Mouse (Mus musculus) embryonic facial prominence, embryonic 12.5 days (tissue): ENCODE data around the gene Fbxo3. TPM values are rescaled to one million over a fixed set of nuclear protein-coding genes. Genes with fewer than 3 reads are reported as not detected.
"Not testable (repeated sequence)": the region's sequence is repeated elsewhere in the genome, so short reads cannot be mapped to it uniquely, and the experiment has no call there.

Experiments used
- ATAC-seq: fragments of 200-750 bp; cut with Nextera tagmentation; 2 replicates; pipeline ENCODE4 v1.8.0; 2017; ENCODE audit not compliant: insufficient number of reproducible peaks, insufficient read depth, low FRiP score, low TSS enrichment
- H3K27ac ChIP-seq: fragments of 300-500 bp; sonication (generic); 2 replicates; pipeline ENCODE4 v1.5.1; 2016; ENCODE audit warnings: mild to moderate bottlenecking
- H3K27me3 ChIP-seq: fragments of 300-500 bp; sonication (generic); 2 replicates; pipeline ENCODE4 v1.6.1; 2016; ENCODE audit warnings: mild to moderate bottlenecking, moderate library complexity
- H3K36me3 ChIP-seq: fragments of 300-500 bp; sonication (generic); 2 replicates; pipeline ENCODE4 v1.6.1; 2016; ENCODE audit warnings: mild to moderate bottlenecking
- H3K4me1 ChIP-seq: fragments of 300-500 bp; sonication (generic); 2 replicates; pipeline ENCODE4 v1.6.1; 2016
- H3K4me2 ChIP-seq: fragments of 300-500 bp; sonication (generic); replicated peaks from 2 replicates; pipeline ENCODE4 v1.6.1; 2016; ENCODE audit warnings: mild to moderate bottlenecking, moderate library complexity
- H3K4me3 ChIP-seq: fragments of 300-500 bp; sonication (generic); 2 replicates; pipeline ENCODE4 v1.5.1; 2016; ENCODE audit warnings: mild to moderate bottlenecking
- H3K9ac ChIP-seq: fragments of 300-500 bp; sonication (generic); 2 replicates; pipeline ENCODE4 v1.6.1; 2016; ENCODE audit warnings: mild to moderate bottlenecking, moderate library complexity
- H3K9me3 ChIP-seq: fragments of 300-500 bp; sonication (generic); 2 replicates; pipeline ENCODE4 v1.6.1; 2016; ENCODE audit warnings: mild to moderate bottlenecking, moderate library complexity
- WGBS: fragments of 180-500 bp; shearing (Covaris S2); methylation state at CpG from one replicate; pipeline ENCODE4 v1.1.7; 2016; 5-methylcytosine and 5-hydroxymethylcytosine counted together
- polyA plus RNA-seq: library from polyadenylated mRNA; unstranded; fragments of >200 nt; fragmentation: Nextera tagmentation; extraction: Ambion mirVana; gene quantifications from 2 replicates; pipeline ENCODE4 v1.2.1, GENCODE M21; 2016

Fbxo3 gene
- polyA plus RNA-seq, 1 experiment from 2014 or later: 56.2 TPM

DNA sequence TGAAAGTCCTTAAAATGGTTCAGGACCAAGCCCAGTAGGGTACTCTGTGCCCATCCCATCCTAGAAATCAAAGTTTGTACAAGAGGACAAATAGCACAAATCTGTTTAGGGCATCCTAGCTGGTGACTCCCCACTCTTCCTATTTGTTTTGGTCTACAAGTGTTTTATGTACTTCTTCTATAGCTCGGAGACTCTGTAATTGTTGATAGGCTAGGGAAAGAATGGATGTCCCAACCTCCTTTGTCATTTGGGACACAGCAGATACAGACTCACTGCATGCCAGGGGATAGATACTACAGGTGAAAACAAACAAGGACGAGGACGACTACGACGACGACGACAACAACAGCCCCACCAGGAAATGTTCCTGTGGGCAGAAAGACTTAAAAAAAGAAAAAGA is 40.9 kb downstream of the Fbxo3 start, which contains the start of gene Gm10799:
Gene Gm10799, minus strand, starts transcription at position 101 of the 400 bp plus-strand sequence.
- not testable (repeated sequence) for H3K27ac ChIP-seq, H3K9ac ChIP-seq, ATAC-seq, H3K4me3 ChIP-seq, H3K36me3 ChIP-seq, H3K4me2 ChIP-seq, H3K27me3 ChIP-seq, H3K4me1 ChIP-seq, H3K9me3 ChIP-seq
- WGBS: 86% methylated on average over 7 of the region's 7 CpGs

DNA sequence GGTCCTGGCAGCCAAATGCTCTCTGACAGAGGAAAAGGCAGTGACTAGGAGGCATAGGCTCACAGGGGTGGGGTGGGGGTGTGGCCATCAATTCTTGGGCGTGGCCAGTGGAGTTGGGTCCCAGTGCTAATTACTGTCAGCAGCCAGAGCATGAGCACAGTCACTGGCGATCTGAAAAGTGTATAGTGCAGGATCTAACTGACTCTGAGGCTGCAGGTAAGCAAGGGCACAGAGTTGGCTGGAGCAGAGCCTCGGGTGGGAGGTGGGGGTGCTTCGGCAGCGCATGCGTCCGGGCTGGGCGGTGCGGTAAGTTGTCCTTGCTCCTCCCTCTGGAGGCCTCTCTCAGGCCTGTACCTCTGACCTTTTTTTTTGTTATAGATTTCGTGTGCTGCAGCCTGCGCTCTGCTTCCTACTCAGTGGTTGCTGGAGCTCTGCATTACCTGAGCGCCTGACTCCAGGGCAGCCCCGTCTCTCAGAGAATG is 42.2 kb downstream of the Fbxo3 start, which contains the start of gene Cd59b:
Gene Cd59b, plus strand, starts transcription at position 146 of the 482 bp plus-strand sequence.
- H3K4me1 ChIP-seq: 0 out of 2 replicates have a peak, but pooled peaks cover 2% of the 10 kb centered on the region
- H3K36me3 ChIP-seq: no peaks in the 10 kb centered on the region
- no peaks in the 10 kb centered on the region for H3K27me3 ChIP-seq
- peak within 1 kb of the TSS; percentile 50 for H3K4me2 ChIP-seq
- H3K4me3 ChIP-seq: peak within 1 kb of the TSS; percentile 33
- H3K9me3 ChIP-seq: no peaks in the 10 kb centered on the region
- H3K9ac ChIP-seq: peak within 1 kb of the TSS; percentile 21; the same call in 1 of the 2 replicates
- 7% methylated on average over 13 of the region's 13 CpGs for WGBS
- ATAC-seq: peak; percentile 81
- peak within 1 kb of the TSS; percentile 63; the same call in 1 of the 2 replicates for H3K27ac ChIP-seq

DNA sequence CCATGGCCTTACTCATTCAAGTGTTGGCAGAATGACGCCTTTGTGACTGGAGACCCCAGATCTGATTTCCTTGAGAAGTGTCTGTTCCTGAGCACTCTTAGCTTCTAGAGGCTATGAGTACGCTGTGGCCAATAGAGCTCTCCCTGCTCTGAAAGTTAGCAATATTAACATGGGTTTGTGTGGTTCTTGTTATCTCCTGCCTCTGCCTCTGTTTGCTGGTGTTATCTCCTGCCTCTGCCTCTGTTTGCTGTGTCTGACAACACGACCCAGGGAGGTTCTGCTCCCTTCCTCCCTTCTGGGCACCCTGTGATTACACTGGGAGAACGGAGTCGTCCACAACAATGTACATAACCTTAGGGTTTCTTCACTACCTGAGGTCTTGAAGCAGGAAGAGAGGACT is 50.8 kb downstream of the Fbxo3 start:
- H3K9me3 ChIP-seq, H3K36me3 ChIP-seq, H3K9ac ChIP-seq, H3K27ac ChIP-seq, H3K4me3 ChIP-seq, ATAC-seq, H3K4me1 ChIP-seq, H3K27me3 ChIP-seq, H3K4me2 ChIP-seq: not testable (repeated sequence)
- WGBS: 70% methylated on average over 5 of the region's 5 CpGs

DNA sequence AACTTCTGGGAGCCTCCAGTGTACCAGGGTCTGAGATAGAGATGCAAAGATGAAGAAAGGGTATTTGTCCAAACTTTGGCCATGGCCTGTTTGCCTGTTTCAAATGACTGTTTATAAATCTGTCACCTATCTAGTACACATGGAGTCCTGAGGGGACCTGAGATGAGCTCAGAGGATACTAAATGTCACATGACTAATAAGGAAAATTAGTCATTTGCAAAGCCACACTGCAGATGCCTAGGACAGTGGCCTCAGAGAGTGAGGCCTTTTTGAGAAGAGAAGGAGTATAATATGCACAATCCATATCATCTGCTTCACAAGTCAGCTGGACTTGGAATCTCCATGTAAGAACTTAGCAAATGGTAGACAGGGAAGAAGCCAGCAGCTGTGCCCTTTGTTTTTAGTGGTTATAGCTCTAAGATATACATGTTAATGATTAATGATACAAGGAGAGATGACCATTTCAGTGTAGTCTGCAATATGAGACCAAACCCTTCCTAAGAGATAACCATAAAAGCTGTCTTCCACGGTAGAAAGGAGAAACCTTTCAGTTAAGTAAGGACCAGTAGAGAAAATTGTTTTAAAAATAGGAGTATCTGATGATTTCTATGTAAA is 54.0 kb downstream of the Fbxo3 start:
- H3K36me3 ChIP-seq, H3K9ac ChIP-seq, H3K4me2 ChIP-seq, H3K9me3 ChIP-seq, ATAC-seq, H3K27me3 ChIP-seq, H3K4me1 ChIP-seq, H3K27ac ChIP-seq, H3K4me3 ChIP-seq: not testable (repeated sequence)
- no CpG with 5 or more reads among the region's 1 CpGs for whole genome bisulfite sequencing

DNA sequence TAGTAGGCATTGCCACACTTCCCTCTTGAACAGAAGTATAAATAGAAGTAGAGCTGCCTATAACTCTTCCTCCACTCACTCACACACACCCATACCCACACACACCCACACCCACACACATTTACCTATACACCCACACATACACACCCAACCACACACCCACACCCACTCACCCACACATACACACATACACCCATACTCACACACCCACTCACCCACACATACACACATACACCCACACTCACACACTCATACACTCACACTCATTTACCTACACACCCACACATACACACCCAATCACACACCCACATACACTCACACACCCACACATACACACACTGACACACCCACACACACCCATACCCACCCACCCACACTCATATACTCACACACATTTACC is 55.0 kb downstream of the Fbxo3 start:
- no peak overlapping the region for H3K4me2 ChIP-seq
- 0 out of 2 replicates have a peak, but pooled peaks have one; percentile 56 for ATAC-seq
- H3K36me3 ChIP-seq: no peaks in the 10 kb centered on the region
- H3K27ac ChIP-seq: no peak overlapping the region
- H3K9ac ChIP-seq: no peak overlapping the region
- H3K9me3 ChIP-seq: no peaks in the 10 kb centered on the region
- H3K27me3 ChIP-seq: no peaks in the 10 kb centered on the region
- no peak overlapping the region for H3K4me3 ChIP-seq
- no peaks in the 10 kb centered on the region for H3K4me1 ChIP-seq

DNA sequence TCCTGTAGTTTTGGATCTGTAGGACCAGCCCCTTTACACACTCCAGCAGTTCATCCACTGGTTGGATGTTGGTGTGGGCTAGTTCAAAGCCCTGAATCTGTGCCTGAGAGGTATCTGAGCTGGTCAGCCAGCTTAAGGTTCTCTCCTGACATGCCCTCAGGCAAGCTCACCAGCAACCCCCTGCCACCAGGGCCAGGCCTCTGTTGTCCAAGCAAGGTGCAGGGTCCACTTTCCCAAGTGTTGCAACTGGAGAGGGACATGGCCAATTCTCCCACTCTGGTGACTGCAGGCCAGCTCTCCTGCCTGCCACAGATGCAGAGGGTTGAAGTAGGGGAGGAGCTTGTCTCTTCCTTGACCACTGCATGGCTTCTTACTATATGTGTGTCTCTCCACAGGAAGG is 56.5 kb downstream of the Fbxo3 start:
- not testable (repeated sequence) for H3K4me3 ChIP-seq, H3K9ac ChIP-seq, H3K36me3 ChIP-seq, H3K4me1 ChIP-seq, H3K27ac ChIP-seq, H3K4me2 ChIP-seq, ATAC-seq, H3K27me3 ChIP-seq, H3K9me3 ChIP-seq

DNA sequence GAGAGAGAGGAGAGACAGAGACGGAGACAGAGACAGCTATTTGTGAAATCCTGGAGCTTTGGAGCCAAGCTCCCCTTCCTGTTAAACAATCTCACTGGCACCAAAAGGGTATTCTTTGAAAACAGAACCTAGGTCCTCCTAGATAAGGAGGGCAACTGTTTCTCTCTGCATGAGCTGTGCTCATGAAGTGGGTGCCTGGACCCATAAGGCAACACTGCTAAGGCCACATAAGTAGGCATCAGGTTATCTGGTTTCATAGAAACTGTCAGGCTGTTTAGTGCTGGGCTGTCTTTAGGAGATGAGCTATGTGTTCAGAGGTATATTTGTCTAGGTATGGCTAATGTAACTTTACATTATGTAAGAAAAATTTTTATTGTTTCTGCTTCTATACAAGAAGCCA is 60.0 kb downstream of the Fbxo3 start:
- H3K27ac ChIP-seq, H3K4me1 ChIP-seq, H3K4me3 ChIP-seq, ATAC-seq, H3K4me2 ChIP-seq, H3K9me3 ChIP-seq, H3K9ac ChIP-seq, H3K27me3 ChIP-seq, H3K36me3 ChIP-seq: not testable (repeated sequence)
- 100% methylated on average over 1 of the region's 1 CpGs for WGBS

DNA sequence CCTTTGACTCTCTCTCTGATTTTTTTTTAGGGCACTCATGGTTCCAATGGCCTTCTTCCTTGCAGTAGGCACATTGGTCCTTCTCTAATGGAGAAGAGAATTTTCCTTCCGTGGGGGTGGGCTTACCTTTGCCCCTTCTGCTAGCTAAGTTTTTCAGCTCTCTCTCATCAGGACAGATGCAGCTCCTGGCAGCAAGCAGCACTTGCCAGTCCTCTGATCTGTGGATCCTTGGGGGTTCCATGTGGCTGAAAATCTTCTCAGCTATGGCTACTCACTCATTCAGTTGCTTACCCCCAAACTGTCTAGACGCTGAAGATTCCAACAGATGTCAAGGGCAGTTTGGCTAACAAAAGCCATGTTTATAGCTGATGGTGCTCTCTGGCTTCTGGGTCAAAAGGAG is 65.8 kb downstream of the Fbxo3 start:
- H3K4me3 ChIP-seq: no peak overlapping the region
- H3K4me2 ChIP-seq: no peak overlapping the region
- no peaks in the 10 kb centered on the region for H3K27me3 ChIP-seq
- H3K4me1 ChIP-seq: no peaks in the 10 kb centered on the region
- no peaks in the 10 kb centered on the region for H3K9me3 ChIP-seq
- no peak for ATAC-seq
- no peak overlapping the region for H3K9ac ChIP-seq
- H3K27ac ChIP-seq: no peak overlapping the region
- WGBS: 80% methylated on average over 2 of the region's 2 CpGs
- no peaks in the 10 kb centered on the region for H3K36me3 ChIP-seq

DNA sequence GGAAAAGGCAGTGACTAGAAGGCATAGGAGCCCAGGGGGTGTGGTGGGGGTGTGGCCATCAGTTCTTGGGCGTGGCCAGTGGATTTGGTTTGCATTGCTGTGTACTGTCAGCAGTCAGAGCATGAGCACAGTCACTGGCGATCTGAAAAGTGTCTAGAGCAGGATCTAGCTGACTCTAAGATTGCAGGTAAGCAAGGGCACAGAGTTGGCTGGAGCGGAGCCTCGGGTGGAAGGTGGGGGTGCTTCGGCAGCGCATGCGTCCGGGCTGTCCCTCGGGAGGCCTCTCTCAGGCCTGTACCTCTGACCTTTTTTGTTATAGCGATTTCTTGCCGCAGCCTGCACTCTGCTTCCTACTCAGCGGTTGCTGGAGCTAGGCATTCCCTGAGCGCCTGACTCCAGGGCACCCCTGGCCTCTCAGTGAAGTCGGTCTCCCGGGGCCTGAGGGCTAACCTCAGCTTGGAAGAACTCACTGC is 68.3 kb downstream of the Fbxo3 start, which contains the start of gene Cd59a:
Gene Cd59a, plus strand, starts transcription at position 61 of the 473 bp plus-strand sequence.
- Histone ChIP-seq H3K4me2 (peak within 1 kb of the TSS; percentile 63), H3K36me3 (no peaks in the 10 kb centered on the region)
- ATAC-seq: peak; percentile 90

DNA sequence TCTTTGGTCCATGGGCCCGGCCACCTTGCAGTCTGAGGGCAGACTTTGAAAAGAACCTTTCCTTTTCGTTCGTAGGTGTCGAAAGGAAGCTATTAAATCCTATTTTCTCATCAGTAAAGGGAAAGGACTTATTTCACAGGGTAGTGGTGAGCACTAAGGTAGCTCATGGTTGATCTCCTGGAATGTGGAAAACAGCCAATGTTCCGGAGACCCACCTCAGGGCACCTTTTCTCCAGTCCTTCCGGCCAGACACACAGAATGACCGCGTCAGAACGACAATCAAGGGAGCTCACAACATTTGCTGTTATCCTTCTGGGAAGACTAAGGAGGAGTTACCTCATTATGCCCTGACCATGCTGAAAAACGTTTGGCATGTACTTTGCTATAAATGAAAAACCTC is 68.7 kb downstream of the Fbxo3 start:
- Histone ChIP-seq H3K36me3 (no peaks in the 10 kb centered on the region), H3K9ac (peak overlapping the region; percentile 45), H3K9me3 (no peaks in the 10 kb centered on the region), H3K4me3 (peak overlapping the region; percentile 45), H3K27ac (peak overlapping the region; percentile 77), H3K27me3 (no peaks in the 10 kb centered on the region), H3K4me2 (peak overlapping the region; percentile 63), H3K4me1 (no peaks in the 10 kb centered on the region)
- WGBS: 34% methylated on average over 10 of the region's 10 CpGs
- ATAC-seq: no peak

More for the DNA sequence above, 68.3 kb downstream of the Fbxo3 start, which contains the start of gene Cd59a:
- H3K27me3 ChIP-seq: no peaks in the 10 kb centered on the region
- H3K4me3 ChIP-seq: peak within 1 kb of the TSS; percentile 45
- no peaks in the 10 kb centered on the region for H3K4me1 ChIP-seq
- 3% methylated on average over 15 of the region's 15 CpGs for WGBS
- H3K27ac ChIP-seq: peak within 1 kb of the TSS; percentile 77
- H3K9me3 ChIP-seq: no peaks in the 10 kb centered on the region
- H3K9ac ChIP-seq: peak within 1 kb of the TSS; percentile 45

DNA sequence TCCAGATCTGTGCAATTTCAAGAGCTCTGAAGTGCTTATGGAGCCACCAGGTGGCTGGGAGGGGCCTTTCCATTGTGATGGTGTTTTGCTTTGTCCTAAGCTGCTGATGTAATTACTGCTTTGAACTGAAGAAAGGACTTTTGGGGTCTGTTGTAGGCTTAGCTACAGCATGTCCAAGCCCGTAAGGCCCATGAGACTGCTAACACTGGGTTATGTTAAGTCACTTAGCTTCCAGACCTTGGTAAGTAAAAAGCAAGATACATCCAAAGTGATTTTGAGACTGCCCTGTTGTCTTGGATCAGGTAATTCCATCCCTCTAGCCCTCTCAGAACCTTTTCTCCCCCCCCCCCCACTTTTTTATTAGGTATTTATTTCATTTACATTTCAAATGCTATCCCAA is 69.3 kb downstream of the Fbxo3 start:
- not testable (repeated sequence) for H3K36me3 ChIP-seq, H3K4me1 ChIP-seq, H3K27me3 ChIP-seq, ATAC-seq, H3K27ac ChIP-seq, H3K9me3 ChIP-seq, H3K9ac ChIP-seq, H3K4me2 ChIP-seq, H3K4me3 ChIP-seq
- 68% methylated on average over 1 of the region's 1 CpGs for WGBS

DNA sequence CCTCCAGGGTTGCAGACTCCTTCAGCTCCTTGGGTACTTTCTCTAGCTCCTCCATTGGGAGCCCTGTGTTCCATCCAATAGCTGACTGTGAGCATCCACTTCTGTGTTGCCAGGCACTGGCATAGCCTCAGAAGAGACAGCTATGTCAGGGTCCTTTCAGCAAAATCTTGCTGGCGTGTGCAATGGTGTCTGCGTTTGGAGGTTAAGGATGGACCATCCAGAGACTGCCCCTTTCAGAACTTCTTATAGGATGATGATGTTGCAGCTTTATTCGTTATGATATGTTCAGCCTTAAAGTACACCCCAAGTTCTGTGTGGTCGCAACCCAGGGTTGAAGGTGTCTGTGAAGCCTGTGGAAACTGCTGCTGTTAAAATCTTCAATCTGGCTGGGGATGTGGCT is 69.9 kb downstream of the Fbxo3 start:
- not testable (repeated sequence) for H3K4me3 ChIP-seq, H3K27me3 ChIP-seq, H3K27ac ChIP-seq, H3K4me2 ChIP-seq, H3K36me3 ChIP-seq, H3K9ac ChIP-seq, H3K4me1 ChIP-seq, H3K9me3 ChIP-seq, ATAC-seq
- WGBS: 93% methylated on average over 4 of the region's 4 CpGs
